Mouse (Mus musculus) 3T3-L1 (cell line): ENCODE measurements around the gene Ccdc61.

Experiments
- DNase-seq: peaks from one replicate; pipeline ENCODE4 v3.0.0-alpha.2; 2015; ENCODE audit warnings: low read depth, low spot score

Ccdc61 gene

DNA sequence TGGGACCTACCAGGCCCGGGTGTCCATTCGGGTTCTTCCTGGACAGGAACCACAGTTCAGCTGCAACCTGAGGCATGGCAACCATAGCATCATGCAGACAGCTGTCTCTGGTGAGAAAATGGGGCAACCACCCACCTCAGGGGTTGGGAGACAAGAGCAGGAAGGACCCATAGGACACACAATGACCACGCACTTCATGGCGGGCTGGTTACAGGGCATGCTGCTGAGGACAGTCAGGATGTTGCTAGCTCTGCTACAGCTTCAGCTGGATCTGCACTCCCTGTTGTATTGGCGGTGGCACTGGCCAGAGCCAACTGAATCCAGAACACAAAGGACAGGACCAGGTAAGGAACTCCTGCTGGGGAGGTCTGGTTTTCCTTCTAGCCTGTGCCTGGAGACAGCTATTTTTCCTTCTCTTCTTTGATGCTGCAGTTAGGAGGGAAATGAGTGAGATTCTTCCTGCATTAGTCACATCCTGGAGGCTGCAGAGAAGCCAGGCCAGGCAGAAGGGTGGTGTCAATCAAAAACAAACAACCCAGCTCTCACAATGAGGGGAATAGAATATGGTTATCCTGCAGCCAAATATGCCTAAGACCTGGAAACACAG is 51.8 kb downstream of the Ccdc61 start:
- peak; percentile 90 for DNase-seq

GRCm38 (mm10) chr7:18848395-18848794 is 61.8 kb downstream of the Ccdc61 start:
- DNase-seq: no peak

DNA sequence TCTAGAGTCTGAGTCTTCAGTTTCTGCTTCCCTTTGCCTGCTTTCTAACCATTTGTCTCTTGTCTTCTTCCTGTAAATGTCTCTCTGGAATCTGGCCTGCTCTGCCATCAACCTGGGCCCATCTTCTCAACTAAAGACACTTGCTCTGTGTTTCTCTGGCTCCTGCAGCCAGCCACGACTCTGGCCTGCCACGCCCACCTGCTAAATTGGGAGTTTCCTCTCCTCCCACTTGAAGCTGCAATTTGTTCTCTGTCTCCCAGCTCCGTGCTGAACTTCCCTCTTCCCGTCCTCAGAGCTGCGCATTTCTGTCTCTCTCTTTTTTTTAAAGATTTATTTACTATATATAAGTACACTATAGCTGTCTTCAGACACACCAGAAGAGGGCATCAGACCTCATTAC is 65.4 kb downstream of the Ccdc61 start:
- DNase-seq: no peak

- no peak for DNase-seq
Measured at GRCm38 (mm10) chr7:18841174-18841567, 69.0 kb downstream of the Ccdc61 start.
